Mouse (Mus musculus) frontal cortex, postnatal 36 days (tissue): ENCODE results near the gene Glrx.
"Not testable (repeated sequence)": the region's sequence is repeated elsewhere in the genome, so short reads cannot be mapped to it uniquely, and the experiment has no call there.

Source experiments
- DNase-seq, 2 experiments: peaks; one replicate each; pipeline ENCODE4 v3.0.0; 2022; ENCODE audit warnings: low spot score in 2 of 2

Gene Glrx

GRCm38 (mm10) chr13:75833499-75833898 lies 6.2 kb upstream of the Glrx start:
- no peak for DNase-seq

GRCm38 (mm10) chr13:75835461-75835860 lies 4.2 kb upstream of the Glrx start:
- no peak for DNase-seq

- DNase-seq, result no peak
Measured at GRCm38 (mm10) chr13:75838506-75838905, 1.2 kb upstream of the Glrx start.

- peak; percentile 19 to 35 for DNase-seq
Measured at GRCm38 (mm10) chr13:75840752-75841285, 1.2 kb downstream of the Glrx start.

GRCm38 (mm10) chr13:75841950-75842349 lies 2.3 kb downstream of the Glrx start:
- DNase-seq, result no peak

- DNase-seq, result no peak
Measured at GRCm38 (mm10) chr13:75843331-75843730, 3.7 kb downstream of the Glrx start.

GRCm38 (mm10) chr13:75843993-75844683 lies 4.5 kb downstream of the Glrx start:
- no peak for DNase-seq

- no peak for DNase-seq
Measured at GRCm38 (mm10) chr13:75844833-75845518, 5.3 kb downstream of the Glrx start.

- DNase-seq, result no peak
Measured at GRCm38 (mm10) chr13:75845519-75846166, 6.0 kb downstream of the Glrx start.

- DNase-seq, result no peak
Measured at GRCm38 (mm10) chr13:75847027-75847426, 7.4 kb downstream of the Glrx start.

- no peak for DNase-seq
Measured at GRCm38 (mm10) chr13:75852027-75852426, 12.4 kb downstream of the Glrx start.

- no peak for DNase-seq
Measured at GRCm38 (mm10) chr13:75853118-75853517, 13.4 kb downstream of the Glrx start.

GRCm38 (mm10) chr13:75859264-75859844 lies 19.7 kb downstream of the Glrx start:
- DNase-seq, result no peak

- no peak for DNase-seq
Measured at GRCm38 (mm10) chr13:75865486-75866184, 26.0 kb downstream of the Glrx start.

GRCm38 (mm10) chr13:75867876-75868275 lies 28.2 kb downstream of the Glrx start:
- DNase-seq, result peak in 1 of 2 experiments; percentile 61

GRCm38 (mm10) chr13:75874608-75875376 lies 35.1 kb downstream of the Glrx start:
- no peak for DNase-seq

- DNase-seq, result not testable (repeated sequence)
Measured at GRCm38 (mm10) chr13:75876188-75876587, 36.5 kb downstream of the Glrx start.

GRCm38 (mm10) chr13:75876592-75876991 lies 36.9 kb downstream of the Glrx start:
- DNase-seq, result no peak

- peak in 1 of 2 experiments; percentile 70 for DNase-seq
Measured at GRCm38 (mm10) chr13:75877907-75878306, 38.2 kb downstream of the Glrx start.

- no peak for DNase-seq
Measured at GRCm38 (mm10) chr13:75879756-75880155, 40.1 kb downstream of the Glrx start.

GRCm38 (mm10) chr13:75880501-75880900 lies 40.8 kb downstream of the Glrx start:
- no peak for DNase-seq
